Mouse (Mus musculus) stomach, embryonic 16.5 days (tissue): ENCODE results near the gene Dll1. TPM values are rescaled to one million over a fixed set of nuclear protein-coding genes. Genes with fewer than 3 reads are reported as not detected.

ENCODE experiments used
- ATAC-seq: fragments of 200-750 bp; cut with Nextera tagmentation; 2 replicates; pipeline ENCODE4 v1.8.0; 2017; ENCODE audit warnings: moderate number of reproducible peaks, moderate TSS enrichment; ENCODE audit not compliant: insufficient read depth, low FRiP score
- H3K27ac ChIP-seq: fragments of 300-500 bp; sonication (generic); 2 replicates; pipeline ENCODE4 v1.5.1; 2014; ENCODE audit warnings: low read length
- H3K27me3 ChIP-seq: fragments of 300-500 bp; sonication (generic); 2 replicates; pipeline ENCODE4 v1.6.1; 2014; ENCODE audit warnings: low read length, control low read depth, mixed read lengths; ENCODE audit not compliant: control insufficient read depth, insufficient read depth
- H3K36me3 ChIP-seq: fragments of 300-500 bp; sonication (generic); 2 replicates; pipeline ENCODE4 v1.6.1; 2014; ENCODE audit warnings: low read length; ENCODE audit not compliant: control insufficient read depth, insufficient read depth
- H3K4me1 ChIP-seq: fragments of 300-500 bp; sonication (generic); 2 replicates; pipeline ENCODE4 v1.6.1; 2014; ENCODE audit warnings: low read length, control low read depth, mixed read lengths; ENCODE audit not compliant: control insufficient read depth, insufficient read depth
- H3K4me2 ChIP-seq: fragments of 300-500 bp; sonication (generic); 2 replicates; pipeline ENCODE4 v1.6.1; 2014; ENCODE audit warnings: low read depth, low read length, mixed read lengths
- H3K4me3 ChIP-seq: fragments of 300-500 bp; sonication (generic); replicated peaks from 2 replicates; pipeline ENCODE4 v1.5.1; 2014; ENCODE audit warnings: mild to moderate bottlenecking, low read length
- H3K9ac ChIP-seq: fragments of 300-500 bp; sonication (generic); 2 replicates; pipeline ENCODE4 v1.6.1; 2014; ENCODE audit warnings: low read length
- H3K9me3 ChIP-seq: fragments of 300-500 bp; sonication (generic); replicated peaks from 2 replicates; pipeline ENCODE4 v1.6.1; 2016; ENCODE audit warnings: low read length, control low read depth; ENCODE audit not compliant: control insufficient read depth
- WGBS: fragments of 180-500 bp; shearing (Covaris S2); extraction: QIAGEN DNeasy Blood & Tissue Kit; methylation state at CpG from one replicate; pipeline ENCODE4 v1.1.7; 2014; 5-methylcytosine and 5-hydroxymethylcytosine counted together
- polyA plus RNA-seq: library from polyadenylated mRNA; unstranded; fragments of >200 nt; fragmentation: Nextera tagmentation; extraction: Ambion mirVana; gene quantifications from 2 replicates; pipeline ENCODE4 v1.2.1, GENCODE M21; 2015

Dll1 gene
- polyA plus RNA-seq = 13.0 and 13.6 TPM in 2 replicates

- Histone ChIP-seq H3K4me1 (peaks cover 37% of the 10 kb centered on the region), H3K27me3 (peaks cover 27% of the 10 kb centered on the region), H3K4me3 (peak within 1 kb of the TSS; percentile 72), H3K36me3 (no peaks in the 10 kb centered on the region), H3K9ac (peak within 1 kb of the TSS; percentile 75), H3K27ac (peak within 1 kb of the TSS; percentile 67), H3K4me2 (peak within 1 kb of the TSS; percentile 98), H3K9me3 (no peaks in the 10 kb centered on the region)
- no peak for ATAC-seq
- WGBS = 2% methylated on average over 36 of the region's 36 CpGs
Observed at GRCm38 (mm10) chr17:15376494-15377181, at the start of gene Dll1. TSS of gene Dll1 (minus strand) at chr17:15376872.

- Histone ChIP-seq H3K36me3 (peaks cover 24% of the 10 kb centered on the region), H3K9me3 (no peaks in the 10 kb centered on the region), H3K4me3 (no peak overlapping the region), H3K27me3 (no peaks in the 10 kb centered on the region), H3K9ac (no peak overlapping the region), H3K4me1 (no peaks in the 10 kb centered on the region), H3K4me2 (no peak overlapping the region), H3K27ac (no peak overlapping the region)
- no peak for ATAC-seq
- WGBS = 80% methylated on average over 3 of the region's 3 CpGs
Observed at GRCm38 (mm10) chr17:15425931-15426330, 49.3 kb upstream of the Dll1 start.

- Histone ChIP-seq H3K4me1 (no peaks in the 10 kb centered on the region), H3K27ac (no peak overlapping the region), H3K4me2 (no peak overlapping the region), H3K27me3 (no peaks in the 10 kb centered on the region), H3K4me3 (no peak overlapping the region), H3K9me3 (no peaks in the 10 kb centered on the region), H3K9ac (no peak overlapping the region), H3K36me3 (peaks cover 24% of the 10 kb centered on the region)
- ATAC-seq = no peak
- WGBS = 64% methylated on average over 8 of the region's 8 CpGs
Observed at GRCm38 (mm10) chr17:15423080-15423765, 46.6 kb upstream of the Dll1 start.

GRCm38 (mm10) chr17:15422666-15423065 is 46.0 kb upstream of the Dll1 start:
- Histone ChIP-seq H3K36me3 (peaks cover 25% of the 10 kb centered on the region), H3K4me2 (no peak overlapping the region), H3K4me3 (no peak overlapping the region), H3K9ac (no peak overlapping the region), H3K9me3 (no peaks in the 10 kb centered on the region), H3K27ac (no peak overlapping the region), H3K27me3 (no peaks in the 10 kb centered on the region), H3K4me1 (no peaks in the 10 kb centered on the region)
- no peak for ATAC-seq
- WGBS = 91% methylated on average over 9 of the region's 9 CpGs

- H3K36me3 ChIP-seq = peaks cover 32% of the 10 kb centered on the region
- no peak for ATAC-seq
Observed at GRCm38 (mm10) chr17:15421446-15421845, 44.8 kb upstream of the Dll1 start.

GRCm38 (mm10) chr17:15420021-15420603 is 43.4 kb upstream of the Dll1 start:
- H3K27me3 ChIP-seq = no peaks in the 10 kb centered on the region
- no peaks in the 10 kb centered on the region for H3K4me1 ChIP-seq
- ATAC-seq = no peak
- H3K9me3 ChIP-seq = no peaks in the 10 kb centered on the region
- H3K4me2 ChIP-seq = no peak overlapping the region
- H3K9ac ChIP-seq = no peak overlapping the region
- peaks cover 28% of the 10 kb centered on the region for H3K36me3 ChIP-seq
- H3K4me3 ChIP-seq = no peak overlapping the region
- H3K27ac ChIP-seq = no peak overlapping the region
- 86% methylated on average over 8 of the region's 8 CpGs for WGBS

More at GRCm38 (mm10) chr17:15421446-15421845, 44.8 kb upstream of the Dll1 start:
- 97% methylated on average over 6 of the region's 6 CpGs for WGBS
- Histone ChIP-seq H3K27ac (no peak overlapping the region), H3K4me1 (no peaks in the 10 kb centered on the region), H3K4me3 (no peak overlapping the region), H3K27me3 (no peaks in the 10 kb centered on the region), H3K9ac (no peak overlapping the region), H3K9me3 (no peaks in the 10 kb centered on the region), H3K4me2 (no peak overlapping the region)

GRCm38 (mm10) chr17:15419534-15419933 is 42.9 kb upstream of the Dll1 start:
- WGBS = 86% methylated on average over 8 of the region's 8 CpGs
- H3K4me3 ChIP-seq = no peak overlapping the region
- peaks cover 28% of the 10 kb centered on the region for H3K36me3 ChIP-seq
- H3K9ac ChIP-seq = no peak overlapping the region
- no peaks in the 10 kb centered on the region for H3K4me1 ChIP-seq
- H3K27ac ChIP-seq = no peak overlapping the region
- no peaks in the 10 kb centered on the region for H3K27me3 ChIP-seq
- ATAC-seq = no peak
- H3K9me3 ChIP-seq = no peaks in the 10 kb centered on the region
- H3K4me2 ChIP-seq = no peak overlapping the region

- Histone ChIP-seq H3K9me3 (no peaks in the 10 kb centered on the region), H3K27me3 (no peaks in the 10 kb centered on the region), H3K4me3 (no peak overlapping the region), H3K36me3 (peaks cover 20% of the 10 kb centered on the region), H3K4me2 (no peak overlapping the region), H3K9ac (no peak overlapping the region), H3K4me1 (no peaks in the 10 kb centered on the region), H3K27ac (no peak overlapping the region)
- ATAC-seq = no peak
- 87% methylated on average over 12 of the region's 12 CpGs for WGBS
Observed at GRCm38 (mm10) chr17:15416596-15417215, 40.0 kb upstream of the Dll1 start.

- H3K27me3 ChIP-seq = no peaks in the 10 kb centered on the region
- no peak overlapping the region for H3K9ac ChIP-seq
- WGBS = 95% methylated on average over 1 of the region's 1 CpGs
- H3K27ac ChIP-seq = no peak overlapping the region
- peaks cover 16% of the 10 kb centered on the region for H3K36me3 ChIP-seq
- H3K4me1 ChIP-seq = no peaks in the 10 kb centered on the region
- no peaks in the 10 kb centered on the region for H3K9me3 ChIP-seq
- no peak overlapping the region for H3K4me2 ChIP-seq
- ATAC-seq = no peak
- no peak overlapping the region for H3K4me3 ChIP-seq
Observed at GRCm38 (mm10) chr17:15410861-15411260, 34.2 kb upstream of the Dll1 start.
